Mouse (Mus musculus) urinary bladder, postnatal 10 days (tissue): ENCODE measurements around the gene Lrrk1.
"Not testable (repeated sequence)": the region's sequence is repeated elsewhere in the genome, so short reads cannot be mapped to it uniquely, and the experiment has no call there.

Experiments
- DNase-seq: peaks from one replicate; pipeline ENCODE4 v3.0.0; 2022; ENCODE audit warnings: low spot score

The Lrrk1 gene

GRCm38 (mm10) chr7:66222621-66223091 is 165.5 kb downstream of the Lrrk1 start:
- DNase-seq: no peak

- DNase-seq: no peak
Measured at GRCm38 (mm10) chr7:66219794-66220227, 168.3 kb downstream of the Lrrk1 start.

- no peak for DNase-seq
Measured at GRCm38 (mm10) chr7:66219028-66219793, 168.9 kb downstream of the Lrrk1 start.

- DNase-seq: no peak
Measured at GRCm38 (mm10) chr7:66218193-66219014, 169.7 kb downstream of the Lrrk1 start.

GRCm38 (mm10) chr7:66217531-66218094 is 170.5 kb downstream of the Lrrk1 start:
- DNase-seq: no peak

GRCm38 (mm10) chr7:66217011-66217410 is 171.1 kb downstream of the Lrrk1 start:
- DNase-seq: no peak

GRCm38 (mm10) chr7:66215911-66216310 is 172.2 kb downstream of the Lrrk1 start:
- DNase-seq: no peak

GRCm38 (mm10) chr7:66214477-66214876 is 173.7 kb downstream of the Lrrk1 start:
- DNase-seq: no peak

- no peak for DNase-seq
Measured at GRCm38 (mm10) chr7:66212887-66213286, 175.3 kb downstream of the Lrrk1 start.

- no peak for DNase-seq
Measured at GRCm38 (mm10) chr7:66209920-66210319, 178.2 kb downstream of the Lrrk1 start.

- no peak for DNase-seq
Measured at GRCm38 (mm10) chr7:66201657-66202056, 186.5 kb downstream of the Lrrk1 start.

GRCm38 (mm10) chr7:66200791-66201450 is 187.2 kb downstream of the Lrrk1 start:
- no peak for DNase-seq

- no peak for DNase-seq
Measured at GRCm38 (mm10) chr7:66200383-66200782, 187.8 kb downstream of the Lrrk1 start.

- DNase-seq: no peak
Measured at GRCm38 (mm10) chr7:66199391-66199831, 188.7 kb downstream of the Lrrk1 start.

GRCm38 (mm10) chr7:66198416-66198815 is 189.7 kb downstream of the Lrrk1 start:
- DNase-seq: no peak

GRCm38 (mm10) chr7:66196609-66197445 is 191.3 kb downstream of the Lrrk1 start:
- DNase-seq: no peak

GRCm38 (mm10) chr7:66195881-66196280 is 192.3 kb downstream of the Lrrk1 start:
- no peak for DNase-seq

GRCm38 (mm10) chr7:66194511-66194910 is 193.6 kb downstream of the Lrrk1 start:
- DNase-seq: no peak

GRCm38 (mm10) chr7:66190385-66190784 is 197.8 kb downstream of the Lrrk1 start:
- DNase-seq: not testable (repeated sequence)

- no peak for DNase-seq
Measured at GRCm38 (mm10) chr7:66187581-66188231, 200.4 kb downstream of the Lrrk1 start.

GRCm38 (mm10) chr7:66185370-66185769 is 202.8 kb downstream of the Lrrk1 start:
- no peak for DNase-seq
